Mouse (Mus musculus) testis, adult 2 months (tissue): ENCODE measurements around the gene Uevld. TPM values are rescaled to one million over a fixed set of nuclear protein-coding genes. Genes with fewer than 3 reads are reported as not detected.

Source experiments
- H3K27ac ChIP-seq: fragments of 200-500 bp; 2 replicates; pipeline ENCODE4 v1.5.1; 2012; ENCODE audit warnings: low read depth, low read length; ENCODE audit not compliant: control insufficient read depth, insufficient read depth
- H3K27me3 ChIP-seq: fragments of 200-500 bp; 2 replicates; pipeline ENCODE4 v1.6.1; 2012; ENCODE audit warnings: mild to moderate bottlenecking, low read length, moderate library complexity; ENCODE audit not compliant: control insufficient read depth, insufficient read depth
- H3K36me3 ChIP-seq: fragments of 200-500 bp; 2 replicates; pipeline ENCODE4 v1.6.1; 2012; ENCODE audit warnings: mild to moderate bottlenecking, low read length; ENCODE audit not compliant: control insufficient read depth, insufficient read depth
- H3K4me1 ChIP-seq: fragments of 200-500 bp; 2 replicates; pipeline ENCODE4 v1.6.1; 2012; ENCODE audit warnings: low read length; ENCODE audit not compliant: control insufficient read depth, insufficient read depth
- H3K4me3 ChIP-seq: fragments of 200-500 bp; 2 replicates; pipeline ENCODE4 v1.5.1; 2012; ENCODE audit warnings: low read depth, mild to moderate bottlenecking, low read length, moderate library complexity, mixed read lengths; ENCODE audit not compliant: control insufficient read depth
- CTCF ChIP-seq: fragments of 200-500 bp; IDR thresholded peaks from 2 replicates; pipeline ENCODE4 v1.5.1; 2012; ENCODE audit warnings: low read depth, mild to moderate bottlenecking, inconsistent platforms, low read length, moderate library complexity; ENCODE audit not compliant: control insufficient read depth, insufficient read depth, insufficient replicate concordance
- POLR2A ChIP-seq: fragments of 200-500 bp; IDR thresholded peaks from 2 replicates; pipeline ENCODE4 v1.6.1; 2012; ENCODE audit warnings: low read depth, mild to moderate bottlenecking, inconsistent platforms, low read length, moderate library complexity; ENCODE audit not compliant: control insufficient read depth
- polyA plus RNA-seq: library from polyadenylated mRNA; depleted of rRNA; stranded (reverse); fragments of >200 nt; gene quantifications from 2 replicates; pipeline ENCODE4 v1.2.3, GENCODE M21; 2012; rRNA removed

The Uevld gene
- 2.4 and 2.9 TPM in 2 replicates for polyA plus RNA-seq

GRCm38 (mm10) chr7:46957831-46958691 is at the start of gene Uevld:
Gene Uevld, minus strand, starts transcription at chr7:46958527.
- H3K27ac ChIP-seq: peak within 1 kb of the TSS; percentile 57
- H3K27me3 ChIP-seq: no peaks in the 10 kb centered on the region
- H3K4me3 ChIP-seq: peak within 1 kb of the TSS; percentile 90
- H3K4me1 ChIP-seq: peaks cover 6% of the 10 kb centered on the region
- H3K36me3 ChIP-seq: no peaks in the 10 kb centered on the region
- TF ChIP-seq CTCF (no peak), POLR2A (peak; percentile 81)

- Histone ChIP-seq H3K4me3 (peak overlapping the region; percentile 91), H3K27ac (peak overlapping the region; percentile 94), H3K27me3 (no peaks in the 10 kb centered on the region), H3K4me1 (no peaks in the 10 kb centered on the region; the same call in 1 of the 2 replicates), H3K36me3 (no peaks in the 10 kb centered on the region)
- TF ChIP-seq CTCF (no peak; the same call in 1 of the 2 replicates), POLR2A (no peak)
Measured at GRCm38 (mm10) chr7:47007818-47008167, 49.5 kb upstream of the Uevld start.

- no peaks in the 10 kb centered on the region; the same call in 1 of the 2 replicates for H3K4me1 ChIP-seq
- TF ChIP-seq CTCF (no peak), POLR2A (no peak)
- no peaks in the 10 kb centered on the region for H3K27me3 ChIP-seq
- peak overlapping the region; percentile 91 for H3K4me3 ChIP-seq
- no peaks in the 10 kb centered on the region for H3K36me3 ChIP-seq
- H3K27ac ChIP-seq: peak overlapping the region; percentile 94
Measured at GRCm38 (mm10) chr7:47007109-47007780, 48.9 kb upstream of the Uevld start.

GRCm38 (mm10) chr7:47003411-47004115 is 45.2 kb upstream of the Uevld start:
- Histone ChIP-seq H3K4me3 (no peak overlapping the region), H3K27ac (no peak overlapping the region), H3K4me1 (no peaks in the 10 kb centered on the region), H3K36me3 (no peaks in the 10 kb centered on the region; the same call in none of the 2 replicates), H3K27me3 (no peaks in the 10 kb centered on the region)
- TF ChIP-seq CTCF (no peak), POLR2A (no peak)

- H3K27me3 ChIP-seq: no peaks in the 10 kb centered on the region
- H3K27ac ChIP-seq: no peak overlapping the region
- peaks cover 5% of the 10 kb centered on the region for H3K36me3 ChIP-seq
- H3K4me3 ChIP-seq: no peak overlapping the region
- no peaks in the 10 kb centered on the region for H3K4me1 ChIP-seq
- TF ChIP-seq POLR2A: no peak
- TF ChIP-seq CTCF: no peak
Measured at GRCm38 (mm10) chr7:47001900-47002275, 43.6 kb upstream of the Uevld start.

- Histone ChIP-seq H3K4me1 (no peaks in the 10 kb centered on the region), H3K27me3 (no peaks in the 10 kb centered on the region), H3K36me3 (peaks cover 6% of the 10 kb centered on the region), H3K27ac (no peak overlapping the region), H3K4me3 (no peak overlapping the region)
- TF ChIP-seq POLR2A (no peak), CTCF (no peak)
Measured at GRCm38 (mm10) chr7:47001125-47001899, 43.0 kb upstream of the Uevld start.

GRCm38 (mm10) chr7:47000644-47000983 is 42.3 kb upstream of the Uevld start:
- Histone ChIP-seq H3K36me3 (peaks cover 6% of the 10 kb centered on the region), H3K27ac (no peak overlapping the region), H3K4me1 (no peaks in the 10 kb centered on the region), H3K27me3 (no peaks in the 10 kb centered on the region), H3K4me3 (no peak overlapping the region)
- TF ChIP-seq POLR2A: no peak
- TF ChIP-seq CTCF: no peak
